Mouse (Mus musculus): ENCODE results near the gene Snn.

DNA sequence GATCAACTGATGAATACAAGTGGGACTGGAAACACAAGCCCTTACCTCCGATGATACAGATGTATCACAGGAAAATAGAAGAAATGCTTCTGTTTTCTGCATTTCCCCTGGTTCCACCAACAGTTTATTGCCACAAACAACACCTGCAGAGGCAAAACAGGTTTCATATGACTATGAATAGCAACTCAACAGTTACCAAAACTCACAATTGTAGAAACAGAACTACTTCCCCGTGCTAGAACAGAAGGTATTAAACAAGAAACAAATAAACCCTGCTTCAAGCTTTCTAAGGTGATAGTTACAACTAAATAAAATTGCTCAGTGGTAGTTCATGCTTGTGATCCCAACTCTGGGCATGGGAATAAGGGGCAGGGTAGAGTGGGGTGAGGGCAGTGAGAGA, 61.9 kb downstream of the Snn start:
- TF ChIP-seq POLR2A (IDR thresholded peaks at IDR 0.05; ENCODE audit: borderline replicate concordance, extremely low read depth, low read depth, low read length) = no peak
- no peak for TF ChIP-seq CTCF (IDR thresholded peaks at IDR 0.05; ENCODE audit: insufficient read depth, low read length)

Measured in lung, adult 2 months (tissue).